Mouse (Mus musculus) liver, embryonic 14.5 days (tissue): ENCODE data around the gene L3mbtl1. TPM values are rescaled to one million over a fixed set of nuclear protein-coding genes. Genes with fewer than 3 reads are reported as not detected.

Source experiments
- ATAC-seq: fragments of 200-750 bp; cut with Nextera tagmentation; 2 replicates; pipeline ENCODE4 v1.8.0; 2017; ENCODE audit warnings: moderate number of reproducible peaks, mild to moderate bottlenecking, moderate library complexity; ENCODE audit not compliant: insufficient read depth
- DNase-seq, 3 experiments: peaks; one replicate each; pipeline ENCODE4 v3.0.0-alpha.2; 2012 to 2013; ENCODE audit warnings: low read depth in 3 of 3, low spot score in 3 of 3
- H3K27ac ChIP-seq: fragments of 300-500 bp; sonication (generic); 2 replicates; pipeline ENCODE4 v1.5.1; 2014; ENCODE audit warnings: moderate library complexity, mild to moderate bottlenecking, control low read depth, inconsistent platforms
- H3K27me3 ChIP-seq: fragments of 300-500 bp; sonication (generic); 2 replicates; pipeline ENCODE4 v1.6.1; 2014; ENCODE audit warnings: mild to moderate bottlenecking, low read length, moderate library complexity; ENCODE audit not compliant: control insufficient read depth, insufficient read depth
- H3K36me3 ChIP-seq: fragments of 300-500 bp; sonication (generic); replicated peaks from 2 replicates; pipeline ENCODE4 v1.6.1; 2014; ENCODE audit warnings: low read depth; ENCODE audit not compliant: control insufficient read depth, insufficient read depth
- H3K4me1 ChIP-seq, 2 experiments: fragments of 200-500 bp in 1 of 2; fragments of 300-500 bp in 1 of 2; sonication (generic) in 1 of 2; replicated peaks; 2 replicates each; pipeline ENCODE4 v1.6.1; 2012 to 2014; ENCODE audit warnings: antibody characterized with exemption in 1 of 2, inconsistent platforms in 1 of 2, low read length in 1 of 2; ENCODE audit not compliant: control insufficient read depth in 2 of 2, insufficient read depth in 2 of 2
- H3K4me2 ChIP-seq: fragments of 300-500 bp; sonication (generic); 2 replicates; pipeline ENCODE4 v1.6.1; 2014; ENCODE audit warnings: low read depth, mild to moderate bottlenecking, control low read depth, moderate library complexity
- H3K4me3 ChIP-seq, 2 experiments: fragments of 200-500 bp in 1 of 2; fragments of 300-500 bp in 1 of 2; sonication (generic) in 1 of 2; 2 replicates each; pipeline ENCODE4 v1.5.1; 2012 to 2014; ENCODE audit warnings: low read depth in 2 of 2, low read length in 2 of 2, mild to moderate bottlenecking in 2 of 2, control low read depth in 1 of 2, inconsistent platforms in 1 of 2, moderate library complexity in 1 of 2; ENCODE audit not compliant: insufficient read depth in 1 of 2
- H3K9ac ChIP-seq: fragments of 300-500 bp; sonication (generic); replicated peaks from 2 replicates; pipeline ENCODE4 v1.6.1; 2014; ENCODE audit warnings: mild to moderate bottlenecking, control low read depth, moderate library complexity
- H3K9me3 ChIP-seq: fragments of 300-500 bp; sonication (generic); 2 replicates; pipeline ENCODE4 v1.6.1; 2016; ENCODE audit warnings: low read length, mixed read lengths; ENCODE audit not compliant: control insufficient read depth
- CTCF ChIP-seq: IDR thresholded peaks from 2 replicates; pipeline ENCODE4 v1.5.1; 2016; ENCODE audit warnings: antibody characterized with exemption, low read depth, control low read depth
- EP300 ChIP-seq: IDR thresholded peaks from 2 replicates; pipeline ENCODE4 v1.6.1; 2016; ENCODE audit warnings: antibody characterized with exemption, low read depth
- WGBS: fragments of 180-500 bp; shearing (Covaris S2); extraction: QIAGEN DNeasy Blood & Tissue Kit; methylation state at CpG from one replicate; pipeline ENCODE4 v1.1.7; 2014; ENCODE audit not compliant: insufficient replicate concordance; 5-methylcytosine and 5-hydroxymethylcytosine counted together
- polyA plus RNA-seq, 2 experiments: library from polyadenylated mRNA; depleted of rRNA in 1 of 2; stranded (reverse) in 1 of 2; unstranded in 1 of 2; fragments of >200 nt; fragmentation: Nextera tagmentation in 1 of 2; extraction: Ambion mirVana in 1 of 2; gene quantifications; 2 replicates each; pipeline versions ENCODE4 v1.2.1 to v1.2.3; 2012 to 2014

The L3mbtl1 gene
- polyA plus RNA-seq, 2 experiments, result 0.08 TPM; not detected in 1

DNA sequence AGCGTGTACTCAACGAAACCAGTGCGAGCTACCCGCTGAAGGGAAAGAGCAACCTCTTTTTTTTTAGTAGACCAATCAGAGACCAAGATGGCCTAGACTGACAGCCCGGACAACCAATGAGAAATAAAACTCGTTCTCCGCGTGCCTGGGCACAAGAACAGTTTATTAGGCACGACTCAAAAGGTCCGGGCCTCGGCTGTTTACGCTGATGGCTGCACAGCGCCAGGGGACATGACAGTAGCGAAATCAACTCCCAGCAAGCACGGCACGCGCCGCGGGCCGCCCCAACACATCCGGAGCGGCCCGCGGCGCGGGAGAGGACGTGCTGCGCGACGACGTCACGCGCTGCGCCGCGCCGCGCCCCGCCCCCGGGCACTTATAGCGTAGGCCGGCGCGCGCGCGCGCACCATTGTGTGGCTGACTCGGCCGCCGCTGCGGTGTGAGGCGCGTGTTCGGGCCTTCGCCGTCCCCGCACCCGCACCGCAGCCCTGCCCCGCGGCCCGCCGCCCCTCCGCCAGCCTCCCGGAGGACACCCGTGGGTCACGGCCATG lies 12.1 kb upstream of the L3mbtl1 start, which contains the start of gene Srsf6:
Gene Srsf6, plus strand, starts transcription at position 406 of the 551 bp plus-strand sequence.
- H3K4me1 ChIP-seq, result peaks cover 4 to 25% of the 10 kb centered on the region in 2 experiments
- WGBS, result under 1% methylated on average over 67 of the region's 68 CpGs
- H3K9ac ChIP-seq, result peak within 1 kb of the TSS; percentile 100
- no peak for TF ChIP-seq EP300
- no peak for TF ChIP-seq CTCF
- peaks cover 35% of the 10 kb centered on the region for H3K36me3 ChIP-seq
- peak; percentile 84 to 88 (median 85) for DNase-seq
- H3K4me2 ChIP-seq, result peak within 1 kb of the TSS; percentile 89
- H3K4me3 ChIP-seq, result peak within 1 kb of the TSS; percentile 97 to 99
- peak; percentile 95 for ATAC-seq
- H3K27ac ChIP-seq, result peak within 1 kb of the TSS; percentile 81
- no peaks in the 10 kb centered on the region; the same call in 1 of the 2 replicates for H3K27me3 ChIP-seq
- H3K9me3 ChIP-seq, result no peaks in the 10 kb centered on the region

DNA sequence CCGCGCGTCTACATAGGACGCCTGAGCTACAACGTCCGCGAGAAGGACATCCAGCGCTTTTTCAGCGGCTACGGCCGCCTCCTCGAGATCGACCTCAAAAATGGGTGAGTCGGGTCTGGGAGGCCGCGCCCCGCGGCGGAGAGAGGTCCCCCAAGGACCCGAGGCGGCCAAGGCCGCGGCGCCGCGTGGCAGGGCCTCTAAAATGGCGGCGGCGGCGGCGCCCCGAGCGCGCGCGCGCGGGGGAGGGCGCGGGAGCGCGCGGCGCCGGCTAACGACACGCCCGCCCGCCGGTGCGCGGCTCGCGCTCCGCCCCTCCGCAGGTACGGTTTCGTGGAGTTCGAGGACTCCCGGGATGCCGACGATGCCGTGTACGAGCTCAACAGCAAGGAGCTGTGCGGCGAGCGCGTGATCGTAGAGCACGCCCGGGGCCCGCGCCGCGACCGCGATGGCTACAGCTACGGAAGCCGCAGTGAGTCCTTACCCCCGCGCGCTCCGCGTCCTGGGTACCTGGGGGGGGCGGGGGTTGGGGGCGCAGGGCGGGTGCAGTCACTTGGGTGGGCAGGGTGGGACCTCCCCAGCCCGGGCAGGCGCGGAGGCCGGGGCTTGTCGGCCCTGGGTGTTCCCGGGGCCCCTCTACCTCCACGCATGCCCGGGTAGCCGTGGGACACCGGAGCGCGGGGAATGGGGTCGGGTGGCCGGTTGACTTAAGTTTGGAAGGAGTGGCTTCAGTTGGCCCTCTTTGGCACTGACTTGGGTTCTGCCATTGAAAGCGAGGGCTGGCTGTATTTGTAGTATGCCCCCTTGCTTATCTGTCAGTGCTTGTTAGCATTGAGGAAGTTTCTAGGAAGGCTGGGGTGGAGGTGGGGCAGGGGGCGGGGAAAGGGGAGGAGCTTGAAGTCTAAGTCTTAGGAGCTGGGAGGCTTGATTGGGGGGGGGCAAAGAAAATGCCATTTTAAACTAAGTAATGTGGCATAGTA lies 11.3 kb upstream of the L3mbtl1 start:
- H3K4me2 ChIP-seq, result peak overlapping the region; percentile 89
- peak overlapping the region; percentile 100 for H3K9ac ChIP-seq
- H3K4me3 ChIP-seq, result peak overlapping the region; percentile 97
- no peaks in the 10 kb centered on the region; the same call in 1 of the 2 replicates for H3K27me3 ChIP-seq
- peaks cover 4 to 25% of the 10 kb centered on the region in 2 experiments for H3K4me1 ChIP-seq
- peaks cover 42% of the 10 kb centered on the region for H3K36me3 ChIP-seq
- ATAC-seq (peak; percentile 75), DNase-seq (peak; percentile 66 to 69 (median 68))
- TF ChIP-seq CTCF, result no peak
- no peak for TF ChIP-seq EP300
- WGBS, result 1% methylated on average over 73 of the region's 103 CpGs
- no peaks in the 10 kb centered on the region for H3K9me3 ChIP-seq
- H3K27ac ChIP-seq, result peak overlapping the region; percentile 81

DNA sequence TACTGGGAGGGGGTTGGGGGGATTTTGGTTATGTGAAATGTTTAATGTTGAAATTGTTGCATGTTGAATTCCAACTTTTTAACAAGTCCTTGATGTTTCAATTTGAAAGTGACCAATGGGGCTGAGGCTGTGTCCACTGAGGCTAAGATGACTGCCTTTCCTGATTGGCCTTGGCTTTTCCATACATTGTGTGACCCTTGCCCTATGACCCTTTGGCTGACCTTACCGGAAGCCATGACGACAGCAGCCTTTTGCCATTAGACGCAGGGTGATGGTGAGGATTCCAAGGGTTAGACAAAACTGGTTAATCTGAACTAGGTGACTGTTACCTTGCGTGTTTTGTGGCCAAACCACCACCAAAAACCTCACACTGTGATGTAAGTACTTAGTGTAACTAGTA lies 10.6 kb upstream of the L3mbtl1 start:
- Histone ChIP-seq H3K9me3 (no peaks in the 10 kb centered on the region), H3K27ac (no peak overlapping the region), H3K4me3 (peak overlapping the region; percentile 34 to 97), H3K27me3 (no peaks in the 10 kb centered on the region; the same call in 1 of the 2 replicates), H3K4me2 (peak overlapping the region; percentile 89), H3K36me3 (peaks cover 48% of the 10 kb centered on the region), H3K9ac (peak overlapping the region; percentile 100), H3K4me1 (peaks cover 4 to 25% of the 10 kb centered on the region in 2 experiments)
- WGBS, result 45% methylated on average over 4 of the region's 4 CpGs
- TF ChIP-seq CTCF (no peak), EP300 (no peak)
- DNase-seq, result no peak
- no peak for ATAC-seq

DNA sequence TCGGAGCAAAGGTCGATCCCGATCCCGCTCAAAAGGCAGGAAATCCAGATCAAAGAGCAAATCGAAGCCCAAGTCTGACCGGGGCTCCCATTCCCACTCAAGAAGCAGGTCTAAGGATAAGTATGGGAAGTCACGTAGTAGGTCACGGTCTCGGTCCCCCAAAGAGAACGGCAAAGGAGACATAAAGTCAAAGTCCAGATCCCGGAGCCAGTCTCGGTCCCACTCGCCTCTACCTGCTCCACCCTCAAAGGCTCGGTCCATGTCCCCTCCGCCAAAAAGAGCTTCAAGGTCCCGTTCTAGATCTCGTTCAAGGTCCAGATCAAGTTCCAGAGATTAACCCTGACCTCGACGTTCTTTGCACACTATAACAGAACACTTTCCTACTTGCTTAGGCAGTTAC lies 8.9 kb upstream of the L3mbtl1 start:
- Histone ChIP-seq H3K4me1 (peaks cover 4 to 22% of the 10 kb centered on the region in 2 experiments), H3K4me2 (no peak overlapping the region), H3K27me3 (no peaks in the 10 kb centered on the region; the same call in 1 of the 2 replicates), H3K9ac (no peak overlapping the region), H3K4me3 (no peak overlapping the region), H3K36me3 (peaks cover 61% of the 10 kb centered on the region), H3K27ac (no peak overlapping the region), H3K9me3 (no peaks in the 10 kb centered on the region)
- no peak for TF ChIP-seq EP300
- TF ChIP-seq CTCF, result no peak
- ATAC-seq, result no peak
- 88% methylated on average over 19 of the region's 19 CpGs for WGBS
- DNase-seq, result no peak

GRCm38 (mm10) chr2:162935700-162936099 lies 7.6 kb upstream of the L3mbtl1 start:
- no peak overlapping the region for H3K27ac ChIP-seq
- H3K9ac ChIP-seq, result no peak overlapping the region
- no peaks in the 10 kb centered on the region for H3K27me3 ChIP-seq
- no peak for TF ChIP-seq EP300
- no peak for TF ChIP-seq CTCF
- no peaks in the 10 kb centered on the region for H3K9me3 ChIP-seq
- no peak overlapping the region for H3K4me2 ChIP-seq
- ATAC-seq (no peak), DNase-seq (no peak)
- peaks cover 62% of the 10 kb centered on the region for H3K36me3 ChIP-seq
- H3K4me3 ChIP-seq, result no peak overlapping the region
- WGBS, result 89% methylated on average over 3 of the region's 3 CpGs
- H3K4me1 ChIP-seq, result peaks cover 4 to 12% of the 10 kb centered on the region in 2 experiments
